Mouse (Mus musculus): ENCODE measurements at regions not wholly inside any gene's neighbourhood (a gene's known extent, or its start where the extent isn't known, plus 50 kb on each side); places are given as distances from the start of the nearest gene placed in this dataset.

- no peak for DNase-seq
Observed at GRCm38 (mm10) chr4:83986951-83987822, 461.8 kb downstream of the Ccdc171 start.

GRCm38 (mm10) chr4:83987846-83988245 lies 462.5 kb downstream of the Ccdc171 start:
- DNase-seq, result no peak

- no peak for DNase-seq
Observed at GRCm38 (mm10) chr4:83988314-83988713, 463.0 kb downstream of the Ccdc171 start.

- DNase-seq, result no peak
Observed at GRCm38 (mm10) chr4:83990126-83990989, 465.0 kb downstream of the Ccdc171 start.

GRCm38 (mm10) chr4:83991195-83991594 lies 465.9 kb downstream of the Ccdc171 start:
- no peak for DNase-seq

GRCm38 (mm10) chr4:83997079-83997478 lies 471.7 kb downstream of the Ccdc171 start:
- no peak for DNase-seq

GRCm38 (mm10) chr4:84001645-84002044 lies 476.3 kb downstream of the Ccdc171 start:
- no peak for DNase-seq

GRCm38 (mm10) chr4:84004055-84004778 lies 478.9 kb downstream of the Ccdc171 start:
- no peak for DNase-seq

- DNase-seq, result no peak
Observed at GRCm38 (mm10) chr4:84004786-84005382, 479.5 kb downstream of the Ccdc171 start.

- no peak for DNase-seq
Observed at GRCm38 (mm10) chr4:84011941-84012340, 486.6 kb downstream of the Ccdc171 start.

GRCm38 (mm10) chr4:84015139-84015538 lies 489.8 kb downstream of the Ccdc171 start:
- DNase-seq, result no peak

GRCm38 (mm10) chr4:84015552-84016169 lies 490.3 kb downstream of the Ccdc171 start:
- DNase-seq, result no peak

GRCm38 (mm10) chr4:84018135-84018534 lies 492.8 kb downstream of the Ccdc171 start:
- DNase-seq, result no peak

- DNase-seq, result no peak
Observed at GRCm38 (mm10) chr4:84018774-84019173, 493.4 kb downstream of the Ccdc171 start.

- no peak for DNase-seq
Observed at GRCm38 (mm10) chr4:84019500-84020255, 494.3 kb downstream of the Ccdc171 start.

GRCm38 (mm10) chr4:84020692-84021091 lies 495.3 kb downstream of the Ccdc171 start:
- no peak for DNase-seq

GRCm38 (mm10) chr4:84022323-84022722 lies 497.0 kb downstream of the Ccdc171 start:
- DNase-seq, result no peak

GRCm38 (mm10) chr4:84026144-84026543 lies 500.8 kb downstream of the Ccdc171 start:
- DNase-seq, result no peak

- DNase-seq, result no peak
Observed at GRCm38 (mm10) chr4:84028120-84028519, 502.8 kb downstream of the Ccdc171 start.

GRCm38 (mm10) chr4:84030916-84031315 lies 505.6 kb downstream of the Ccdc171 start:
- DNase-seq, result no peak

- no peak for DNase-seq
Observed at GRCm38 (mm10) chr4:84032505-84032904, 507.2 kb downstream of the Ccdc171 start.

Measured in thymus, postnatal 4 days (tissue).